Mouse (Mus musculus): Measurements from ENCODE around the gene Sh3bp2. TPM values are rescaled to one million over a fixed set of nuclear protein-coding genes. Genes with fewer than 3 reads are reported as not detected.
"Not testable (repeated sequence)": the region's sequence is repeated elsewhere in the genome, so short reads cannot be mapped to it uniquely, and the experiment has no call there.

The Sh3bp2 gene
- polyA plus RNA-seq, 1 experiment from 2014 or later = 16.7 TPM

GRCm38 (mm10) chr5:34578038-34578655 is 52.5 kb downstream of the Sh3bp2 start:
- Histone ChIP-seq H3K4me1 (replicated peaks) (peaks cover 20% of the 10 kb centered on the region), H3K4me2 (no peak overlapping the region), H3K9ac (no peak overlapping the region), H3K27ac (replicated peaks) (no peak overlapping the region), H3K27me3 (no peaks in the 10 kb centered on the region), H3K36me3 (no peaks in the 10 kb centered on the region), H3K9me3 (no peaks in the 10 kb centered on the region), H3K4me3 (no peak overlapping the region)
- no peak for ATAC-seq (ENCODE audit: low read depth)
- 96% methylated on average over 7 of the region's 7 CpGs for WGBS

- 92% methylated on average over 3 of the region's 3 CpGs for WGBS
- H3K36me3 ChIP-seq = 0 out of 2 replicates have a peak, but pooled peaks cover 5% of the 10 kb centered on the region
Observed at GRCm38 (mm10) chr5:34579377-34579776, 53.7 kb downstream of the Sh3bp2 start.

GRCm38 (mm10) chr5:34581671-34582313 is 56.2 kb downstream of the Sh3bp2 start:
- not testable (repeated sequence) for H3K9ac ChIP-seq; H3K9me3 ChIP-seq; H3K4me1 ChIP-seq (replicated peaks); H3K4me3 ChIP-seq; H3K4me2 ChIP-seq; H3K36me3 ChIP-seq; H3K27me3 ChIP-seq
- ATAC-seq (ENCODE audit: low read depth) = peak; percentile 62
- WGBS = 43% methylated on average over 10 of the region's 10 CpGs
- peak overlapping the region; percentile 73 for H3K27ac ChIP-seq (replicated peaks)

More at GRCm38 (mm10) chr5:34579377-34579776, 53.7 kb downstream of the Sh3bp2 start:
- peaks cover 19% of the 10 kb centered on the region for H3K4me1 ChIP-seq (replicated peaks)
- H3K4me3 ChIP-seq = no peak overlapping the region
- H3K27me3 ChIP-seq = no peaks in the 10 kb centered on the region
- no peaks in the 10 kb centered on the region for H3K9me3 ChIP-seq
- H3K9ac ChIP-seq = no peak overlapping the region
- H3K27ac ChIP-seq (replicated peaks) = no peak overlapping the region
- no peak overlapping the region for H3K4me2 ChIP-seq
- ATAC-seq (ENCODE audit: low read depth) = no peak

GRCm38 (mm10) chr5:34582314-34582675 is 56.7 kb downstream of the Sh3bp2 start:
- no peak overlapping the region for H3K9ac ChIP-seq
- H3K27ac ChIP-seq (replicated peaks) = peak overlapping the region; percentile 73
- no peaks in the 10 kb centered on the region for H3K27me3 ChIP-seq
- H3K4me2 ChIP-seq = no peak overlapping the region
- no peak for ATAC-seq (ENCODE audit: low read depth)
- H3K9me3 ChIP-seq = no peaks in the 10 kb centered on the region
- peaks cover 11% of the 10 kb centered on the region for H3K4me1 ChIP-seq (replicated peaks)
- 78% methylated on average over 5 of the region's 5 CpGs for WGBS
- H3K4me3 ChIP-seq = no peak overlapping the region
- 0 out of 2 replicates have a peak, but pooled peaks cover 5% of the 10 kb centered on the region for H3K36me3 ChIP-seq

GRCm38 (mm10) chr5:34585216-34585615 is 59.6 kb downstream of the Sh3bp2 start:
- no peak for ATAC-seq (ENCODE audit: low read depth)
- H3K4me3 ChIP-seq = no peak overlapping the region
- no peak overlapping the region for H3K9ac ChIP-seq
- peaks cover 24% of the 10 kb centered on the region for H3K4me1 ChIP-seq (replicated peaks)
- 79% methylated on average over 5 of the region's 5 CpGs for WGBS
- no peak overlapping the region for H3K27ac ChIP-seq (replicated peaks)
- H3K9me3 ChIP-seq = no peaks in the 10 kb centered on the region
- no peak overlapping the region for H3K4me2 ChIP-seq
- H3K27me3 ChIP-seq = no peaks in the 10 kb centered on the region
- 0 out of 2 replicates have a peak, but pooled peaks cover 5% of the 10 kb centered on the region for H3K36me3 ChIP-seq

GRCm38 (mm10) chr5:34587881-34588280 is 62.2 kb downstream of the Sh3bp2 start:
- Histone ChIP-seq H3K36me3 (0 out of 2 replicates have a peak, but pooled peaks cover 5% of the 10 kb centered on the region), H3K4me2 (no peak overlapping the region), H3K9ac (no peak overlapping the region), H3K4me3 (no peak overlapping the region), H3K27ac (replicated peaks) (no peak overlapping the region), H3K4me1 (replicated peaks) (peaks cover 29% of the 10 kb centered on the region), H3K27me3 (no peaks in the 10 kb centered on the region), H3K9me3 (no peaks in the 10 kb centered on the region)
- 88% methylated on average over 5 of the region's 5 CpGs for WGBS
- no peak for ATAC-seq (ENCODE audit: low read depth)

GRCm38 (mm10) chr5:34590059-34590458 is 64.4 kb downstream of the Sh3bp2 start:
- Histone ChIP-seq H3K36me3 (peaks cover 6% of the 10 kb centered on the region; the same call in 1 of the 2 replicates), H3K4me2 (no peak overlapping the region), H3K4me1 (replicated peaks) (peaks cover 29% of the 10 kb centered on the region), H3K27me3 (no peaks in the 10 kb centered on the region), H3K9me3 (no peaks in the 10 kb centered on the region), H3K27ac (replicated peaks) (no peak overlapping the region), H3K4me3 (no peak overlapping the region), H3K9ac (no peak overlapping the region)
- no peak for ATAC-seq (ENCODE audit: low read depth)
- WGBS = 15% methylated on average over 5 of the region's 5 CpGs

- no peak overlapping the region for H3K27ac ChIP-seq (replicated peaks)
- WGBS = 49% methylated on average over 4 of the region's 4 CpGs
- H3K4me1 ChIP-seq (replicated peaks) = peaks cover 29% of the 10 kb centered on the region
- H3K9ac ChIP-seq = no peak overlapping the region
- H3K36me3 ChIP-seq = peaks cover 6% of the 10 kb centered on the region; the same call in 1 of the 2 replicates
- no peak overlapping the region for H3K4me3 ChIP-seq
- no peaks in the 10 kb centered on the region for H3K9me3 ChIP-seq
- ATAC-seq (ENCODE audit: low read depth) = no peak
- H3K4me2 ChIP-seq = no peak overlapping the region
- H3K27me3 ChIP-seq = no peaks in the 10 kb centered on the region
Observed at GRCm38 (mm10) chr5:34590702-34591101, 65.1 kb downstream of the Sh3bp2 start.

GRCm38 (mm10) chr5:34591388-34592004 is 65.9 kb downstream of the Sh3bp2 start:
- no peaks in the 10 kb centered on the region for H3K27me3 ChIP-seq
- WGBS = 16% methylated on average over 5 of the region's 5 CpGs
- H3K4me3 ChIP-seq = no peak overlapping the region
- no peak overlapping the region for H3K9ac ChIP-seq
- ATAC-seq (ENCODE audit: low read depth) = no peak
- no peaks in the 10 kb centered on the region for H3K9me3 ChIP-seq
- 0 out of 2 replicates have a peak overlapping the region, but pooled peaks have one; percentile 42 for H3K27ac ChIP-seq (replicated peaks)
- H3K36me3 ChIP-seq = peaks cover 6% of the 10 kb centered on the region; the same call in 1 of the 2 replicates
- H3K4me2 ChIP-seq = no peak overlapping the region
- peaks cover 29% of the 10 kb centered on the region for H3K4me1 ChIP-seq (replicated peaks)

GRCm38 (mm10) chr5:34592224-34592623 is 66.6 kb downstream of the Sh3bp2 start:
- H3K4me3 ChIP-seq; H3K27ac ChIP-seq (replicated peaks); H3K4me2 ChIP-seq; ATAC-seq (ENCODE audit: low read depth); H3K36me3 ChIP-seq; H3K27me3 ChIP-seq; H3K9ac ChIP-seq; H3K9me3 ChIP-seq: not testable (repeated sequence)
- H3K4me1 ChIP-seq (replicated peaks) = peaks cover 25% of the 10 kb centered on the region
- WGBS = 84% methylated on average over 5 of the region's 5 CpGs

GRCm38 (mm10) chr5:34592666-34593065 is 67.0 kb downstream of the Sh3bp2 start:
- WGBS = 93% methylated on average over 6 of the region's 6 CpGs
- Histone ChIP-seq H3K4me2 (no peak overlapping the region), H3K9me3 (no peaks in the 10 kb centered on the region), H3K27me3 (no peaks in the 10 kb centered on the region), H3K4me3 (no peak overlapping the region), H3K36me3 (peaks cover 12% of the 10 kb centered on the region), H3K27ac (replicated peaks) (no peak overlapping the region), H3K4me1 (replicated peaks) (peaks cover 20% of the 10 kb centered on the region), H3K9ac (no peak overlapping the region)
- ATAC-seq (ENCODE audit: low read depth) = no peak

- Histone ChIP-seq H3K4me3 (no peak overlapping the region), H3K4me2 (no peak overlapping the region), H3K4me1 (replicated peaks) (peaks cover 19% of the 10 kb centered on the region), H3K9me3 (no peaks in the 10 kb centered on the region), H3K9ac (no peak overlapping the region), H3K27ac (replicated peaks) (no peak overlapping the region), H3K27me3 (no peaks in the 10 kb centered on the region), H3K36me3 (peaks cover 18% of the 10 kb centered on the region)
- 94% methylated on average over 9 of the region's 9 CpGs for WGBS
- ATAC-seq (ENCODE audit: low read depth) = no peak
Observed at GRCm38 (mm10) chr5:34593202-34593727, 67.6 kb downstream of the Sh3bp2 start.
